Mouse (Mus musculus) adrenal gland, postnatal 10 days (tissue): ENCODE measurements around the gene Spcs1. TPM values are rescaled to one million over a fixed set of nuclear protein-coding genes. Genes with fewer than 3 reads are reported as not detected.

Experiments used
- DNase-seq: peaks from one replicate; pipeline ENCODE4 v3.0.0; 2021; ENCODE audit warnings: mixed read lengths
- total RNA-seq, 2 experiments: library from RNA; stranded (reverse); gene quantifications; 2 replicates each; pipeline ENCODE4 v1.2.3; 2021

Gene Spcs1
- total RNA-seq, 2 experiments from 2014 or later: 215 to 225 TPM

DNA sequence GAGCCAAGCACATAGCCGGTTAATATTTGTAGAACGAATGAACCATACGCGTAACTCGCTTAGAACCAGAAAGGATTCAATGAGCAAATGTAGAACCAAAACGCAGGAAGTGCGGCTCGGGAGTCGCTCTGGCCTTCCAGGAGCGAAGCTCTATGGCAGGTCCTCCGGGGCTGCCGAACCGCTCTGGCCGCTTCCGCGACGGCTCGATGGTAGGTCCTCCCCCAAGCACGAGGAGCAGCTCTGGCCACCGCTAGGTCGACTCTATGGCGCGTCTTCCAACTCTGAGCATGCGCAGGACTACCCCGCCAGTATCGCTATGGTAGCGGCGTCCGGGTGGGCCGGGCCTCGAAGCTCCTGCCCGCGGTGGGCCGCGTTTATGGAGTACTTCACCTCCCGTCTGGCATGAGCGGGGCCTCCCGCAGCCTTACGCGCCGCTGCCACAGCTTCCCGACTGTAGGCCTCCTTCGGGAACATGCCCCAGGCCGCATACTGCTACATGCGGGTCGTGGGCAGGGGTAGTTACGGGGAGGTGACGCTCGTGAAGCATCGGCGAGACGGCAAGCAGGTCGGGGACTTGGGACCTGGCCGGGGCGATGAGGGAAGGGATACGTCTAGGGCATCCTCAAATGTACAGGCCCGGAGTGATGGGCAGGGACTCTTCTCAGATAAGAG, 50.2 kb downstream of the Spcs1 start, which contains the start of gene Nek4:
Gene Nek4 (plus strand): TSS at position 224 of the 672 bp plus-strand sequence.
- peak; percentile 97 for DNase-seq

DNA sequence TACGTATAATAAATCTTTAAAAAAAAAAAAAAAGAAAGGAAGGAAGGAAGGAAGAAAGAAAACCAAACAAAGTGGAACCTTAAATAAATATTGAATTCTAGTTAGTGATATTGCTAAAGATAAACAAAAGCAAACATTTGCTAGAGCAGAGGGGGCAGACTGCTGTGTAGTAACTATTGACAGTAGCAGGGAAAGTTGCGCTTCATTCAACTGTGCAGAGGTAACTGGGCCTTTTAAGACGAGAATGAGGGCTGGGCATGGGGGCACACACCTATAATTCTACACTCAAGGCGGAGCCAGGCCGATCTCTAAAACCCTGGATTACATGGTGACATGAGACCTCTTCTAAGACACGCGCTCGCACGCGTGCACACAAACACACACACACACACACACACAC, 51.5 kb downstream of the Spcs1 start:
- no peak for DNase-seq

Other genes with a start within 250 kb of the Spcs1 start
- 10 to 100 TPM; 23.2 to 27.1 TPM for gene Tmem110, start 176.1 kb downstream of the Spcs1 start, total RNA-seq
- gene Mustn1, start 122.5 kb downstream of the Spcs1 start, total RNA-seq: 10 to 100 TPM; 11.1 to 11.6 TPM
- 100 to 1,000 TPM; 167 to 428 TPM for gene Itih4, start 115.2 kb downstream of the Spcs1 start, total RNA-seq
- 100 to 1,000 TPM in 1 of 2 experiments, 10 to 100 TPM in 1; 87.4 to 223 TPM for gene Itih3, start 77.9 kb downstream of the Spcs1 start, total RNA-seq
- 100 to 1,000 TPM in 1 of 2 experiments, 10 to 100 TPM in 1; 52.9 to 125 TPM for gene Itih1, start 58.4 kb downstream of the Spcs1 start, total RNA-seq
- 10 to 100 TPM in 1 of 2 experiments, 1 to 10 TPM in 1; 8.5 to 13.9 TPM for gene Nek4, start 50.3 kb downstream of the Spcs1 start, total RNA-seq
- gene Glt8d1, start 272 bp downstream of the Spcs1 start, total RNA-seq: 10 to 100 TPM; 35.0 to 47.0 TPM
- 10 to 100 TPM; 53.5 to 65.9 TPM for gene Pbrm1, start 17.5 kb upstream of the Spcs1 start, total RNA-seq
- gene Gnl3, start 17.5 kb upstream of the Spcs1 start, total RNA-seq: 10 to 100 TPM; 61.5 to 81.2 TPM
- 100 to 1,000 TPM in 1 of 2 experiments, 10 to 100 TPM in 1; 86.9 to 103 TPM for gene Smim4, start 127.3 kb upstream of the Spcs1 start, total RNA-seq
- gene Nt5dc2, start 129.4 kb upstream of the Spcs1 start, total RNA-seq: 10 to 100 TPM; 52.0 to 52.6 TPM
- gene Stab1, start 167.0 kb upstream of the Spcs1 start, total RNA-seq: 10 to 100 TPM; 74.3 to 74.8 TPM
- 10 to 100 TPM; 11.1 to 45.0 TPM for gene Tnnc1, start 206.6 kb upstream of the Spcs1 start, total RNA-seq
- 100 to 1,000 TPM; 224 to 328 TPM for gene Nisch, start 215.3 kb upstream of the Spcs1 start, total RNA-seq
- 10 to 100 TPM; 12.1 to 12.3 TPM for gene Sema3g, start 216.2 kb upstream of the Spcs1 start, total RNA-seq
- gene Phf7, start 249.6 kb upstream of the Spcs1 start, total RNA-seq: 1 to 10 TPM; 9.1 to 9.2 TPM
- 10 to 100 TPM; 58.4 to 67.6 TPM for gene Bap1, start 249.8 kb upstream of the Spcs1 start, total RNA-seq